Mouse (Mus musculus): ENCODE results near the gene Cdkn2b.

GRCm38 (mm10) chr4:89281236-89281635 lies 29.6 kb downstream of the Cdkn2b start:
- TF ChIP-seq CTCF (IDR thresholded peaks at IDR 0.05; ENCODE audit: extremely low read depth, insufficient read depth, insufficient read length, insufficient replicate concordance) (no peak), POLR2A (IDR thresholded peaks at IDR 0.05; ENCODE audit: low read depth, low read length) (no peak)

All from spleen, adult 2 months (tissue).